ENCODE assay signal across 23 mouse cellular contexts in genomic region chr10:92102755-92103154, GRCm38 (mm10).
A peak's percentile ranks its signal among the peaks of the same experiment; 100 is the strongest.
DNase-seq lines count a peak whose midpoint lies in the region; ATAC-seq and TF ChIP-seq lines count a peak whose summit lies in the region.
"Had no signal": no experiment of that assay in that cellular context is flagged by ENCODE, and none has a peak within 500 bp of the region (broad histone marks: within the 10 kb centered on the region; RNA-seq: fewer than 3 reads in every experiment).

No protein-coding gene starts in this region.

- H3K4me2 ChIP-seq in hindbrain, embryonic 11.5 days (replicated peaks; ENCODE audit: low read depth, low read length), result no peak overlapping the region
- H3K4me2 ChIP-seq in hindbrain, postnatal 0 days (ENCODE audit: low read depth, low read length), result no peak overlapping the region
- no peak overlapping the region for H3K4me2 ChIP-seq in neural tube, embryonic 13.5 days
- H3K4me2 ChIP-seq in midbrain, embryonic 12.5 days (replicated peaks), result no peak overlapping the region; the same call in 1 of the 2 replicates
- 0 out of 2 replicates have a peak overlapping the region, but pooled peaks have one; percentile 12 for H3K4me2 ChIP-seq in midbrain, embryonic 16.5 days (ENCODE audit: low read length)
- H3K4me2 ChIP-seq: embryonic facial prominence, embryonic 13.5 days; forebrain, embryonic 15.5 days; heart, embryonic 12.5 days; intestine, embryonic 15.5 days had no signal

- H3K4me3 ChIP-seq in hindbrain, embryonic 11.5 days (ENCODE audit: low read depth, low read length), result no peak overlapping the region
- no peak overlapping the region for H3K4me3 ChIP-seq in hindbrain, postnatal 0 days (ENCODE audit: low read length)
- no peak overlapping the region for H3K4me3 ChIP-seq in neural tube, embryonic 13.5 days
- no peak overlapping the region for H3K4me3 ChIP-seq in midbrain, embryonic 12.5 days
- no peak overlapping the region for H3K4me3 ChIP-seq in midbrain, embryonic 16.5 days (ENCODE audit: low read depth, low read length)
- H3K4me3 ChIP-seq: embryonic facial prominence, embryonic 13.5 days; forebrain, embryonic 15.5 days; gastrocnemius, adult 2 months; heart, embryonic 12.5 days; intestine, embryonic 15.5 days had no signal

- no peak overlapping the region for H3K9ac ChIP-seq in hindbrain, embryonic 11.5 days (ENCODE audit: low read depth, low read length)
- H3K9ac ChIP-seq in hindbrain, postnatal 0 days (replicated peaks; ENCODE audit: low read length), result no peak overlapping the region
- H3K9ac ChIP-seq in neural tube, embryonic 13.5 days, result no peak overlapping the region
- no peak overlapping the region for H3K9ac ChIP-seq in midbrain, embryonic 12.5 days (replicated peaks)
- no peak overlapping the region for H3K9ac ChIP-seq in midbrain, embryonic 16.5 days (ENCODE audit: low read depth, low read length)
- H3K9ac ChIP-seq: embryonic facial prominence, embryonic 13.5 days; forebrain, embryonic 15.5 days; heart, embryonic 12.5 days; intestine, embryonic 15.5 days had no signal

- no peak for DNase-seq in hindbrain, embryonic 11.5 days (ENCODE audit: low spot score)
- DNase-seq in hindbrain, postnatal 0 days (ENCODE audit: low spot score), result no peak
- no peak for DNase-seq in neural tube, embryonic 10.5 days (ENCODE audit: extremely low spot score, low spot score)
- no peak for DNase-seq in cerebellum, postnatal 25 days
- no peak for DNase-seq in adrenal gland, postnatal 14 days
- DNase-seq: adrenal gland, adult 2 months; adrenal gland, postnatal 36 days; cerebellum, adult 11 months; cerebellum, adult 9-10 months; cerebellum, postnatal 36 days; gastrocnemius, adult 2 months; gastrocnemius, postnatal 25 days; kidney, adult 18-20 months had no signal

- H3K9me3 ChIP-seq in hindbrain, embryonic 11.5 days (ENCODE audit: control insufficient read depth, low read length), result no peaks in the 10 kb centered on the region
- no peaks in the 10 kb centered on the region for H3K9me3 ChIP-seq in hindbrain, postnatal 0 days (ENCODE audit: low read length)
- H3K9me3 ChIP-seq in neural tube, embryonic 13.5 days, result no peaks in the 10 kb centered on the region
- no peaks in the 10 kb centered on the region for H3K9me3 ChIP-seq in midbrain, embryonic 12.5 days
- no peaks in the 10 kb centered on the region for H3K9me3 ChIP-seq in midbrain, embryonic 16.5 days (replicated peaks; ENCODE audit: control insufficient read depth, low read length, poor library complexity, severe bottlenecking)
- H3K9me3 ChIP-seq: embryonic facial prominence, embryonic 13.5 days; forebrain, embryonic 15.5 days; heart, embryonic 12.5 days; intestine, embryonic 15.5 days had no signal

- 66% methylated on average over 4 of the region's 4 CpGs for WGBS in hindbrain, embryonic 11.5 days
- WGBS in hindbrain, postnatal 0 days, result 48% methylated on average over 4 of the region's 4 CpGs
- 35% methylated on average over 4 of the region's 4 CpGs for WGBS in neural tube, embryonic 13.5 days
- WGBS in midbrain, embryonic 12.5 days, result 51% methylated on average over 4 of the region's 4 CpGs
- WGBS in midbrain, embryonic 16.5 days, result 45% methylated on average over 4 of the region's 4 CpGs

- TF ChIP-seq CTCF in hindbrain, postnatal 0 days (IDR thresholded peaks at IDR 0.05; ENCODE audit: low read depth), result no peak

- H3K4me1 ChIP-seq in hindbrain, embryonic 11.5 days (replicated peaks; ENCODE audit: control insufficient read depth, insufficient read depth, low read length), result no peaks in the 10 kb centered on the region
- no peaks in the 10 kb centered on the region for H3K4me1 ChIP-seq in hindbrain, postnatal 0 days (ENCODE audit: insufficient read depth, low read length)
- peaks cover 25% of the 10 kb centered on the region for H3K4me1 ChIP-seq in neural tube, embryonic 13.5 days (replicated peaks)
- peaks cover 13% of the 10 kb centered on the region; the same call in 1 of the 2 replicates for H3K4me1 ChIP-seq in midbrain, embryonic 12.5 days
- H3K4me1 ChIP-seq in midbrain, embryonic 16.5 days (ENCODE audit: control insufficient read depth, insufficient read depth, low read length), result peaks cover 25% of the 10 kb centered on the region; the same call in 1 of the 2 replicates
- H3K4me1 ChIP-seq: embryonic facial prominence, embryonic 13.5 days; intestine, embryonic 15.5 days had no signal

- no peaks in the 10 kb centered on the region for H3K36me3 ChIP-seq in hindbrain, embryonic 11.5 days (ENCODE audit: control insufficient read depth, insufficient read depth, low read length)
- no peaks in the 10 kb centered on the region for H3K36me3 ChIP-seq in hindbrain, postnatal 0 days (ENCODE audit: insufficient read depth, low read length)
- peaks cover 16% of the 10 kb centered on the region for H3K36me3 ChIP-seq in neural tube, embryonic 13.5 days
- H3K36me3 ChIP-seq in midbrain, embryonic 12.5 days, result peaks cover 10% of the 10 kb centered on the region; the same call in 1 of the 2 replicates
- H3K36me3 ChIP-seq in midbrain, embryonic 16.5 days (ENCODE audit: control insufficient read depth, insufficient read depth, low read length), result no peaks in the 10 kb centered on the region; the same call in 1 of the 2 replicates
- H3K36me3 ChIP-seq: embryonic facial prominence, embryonic 13.5 days; forebrain, embryonic 15.5 days; heart, embryonic 12.5 days; intestine, embryonic 15.5 days had no signal

- no peaks in the 10 kb centered on the region for H3K27me3 ChIP-seq in hindbrain, embryonic 11.5 days (ENCODE audit: control insufficient read depth, insufficient read depth, low read length)
- no peaks in the 10 kb centered on the region for H3K27me3 ChIP-seq in hindbrain, postnatal 0 days (ENCODE audit: insufficient read depth, low read length)
- H3K27me3 ChIP-seq in neural tube, embryonic 13.5 days, result no peaks in the 10 kb centered on the region
- H3K27me3 ChIP-seq in midbrain, embryonic 12.5 days, result no peaks in the 10 kb centered on the region
- H3K27me3 ChIP-seq in midbrain, embryonic 16.5 days (ENCODE audit: control insufficient read depth, insufficient read depth, low read depth, low read length), result no peaks in the 10 kb centered on the region
- H3K27me3 ChIP-seq: CH12.LX; embryonic facial prominence, embryonic 13.5 days; forebrain, embryonic 15.5 days; heart, embryonic 12.5 days; intestine, embryonic 15.5 days; Patski had no signal

- H3K27ac ChIP-seq in hindbrain, embryonic 11.5 days (ENCODE audit: low read depth, low read length), result no peak overlapping the region
- no peak overlapping the region for H3K27ac ChIP-seq in hindbrain, postnatal 0 days
- H3K27ac ChIP-seq in neural tube, embryonic 13.5 days (replicated peaks), result 0 out of 2 replicates have a peak overlapping the region, but pooled peaks have one; percentile 33
- peak overlapping the region; percentile 60 for H3K27ac ChIP-seq in midbrain, embryonic 12.5 days (replicated peaks)
- peak overlapping the region; percentile 37; the same call in 1 of the 2 replicates for H3K27ac ChIP-seq in midbrain, embryonic 16.5 days (ENCODE audit: low read length)
- H3K27ac ChIP-seq: embryonic facial prominence, embryonic 13.5 days; forebrain, embryonic 15.5 days; gastrocnemius, adult 2 months; intestine, embryonic 15.5 days had no signal

- 0 out of 2 replicates have a peak, but pooled peaks have one; percentile 12 for ATAC-seq in hindbrain, embryonic 11.5 days (ENCODE audit: low FRiP score)
- ATAC-seq in hindbrain, postnatal 0 days, result no peak
- ATAC-seq in neural tube, embryonic 13.5 days (ENCODE audit: low read depth), result no peak
- no peak; the same call in 1 of the 2 replicates for ATAC-seq in midbrain, embryonic 12.5 days (ENCODE audit: low FRiP score, low read depth)
- ATAC-seq in midbrain, embryonic 16.5 days, result no peak
- ATAC-seq: activated CD4-positive, CD25-positive, alpha-beta regulatory T cell, adult 4 months; forebrain, embryonic 15.5 days; intestine, embryonic 15.5 days; Patski had no signal

Comparison
In these comparisons a context has a peak if more than half of its experiments do, and no peak if none do; other contexts are left out.
1. H3K27ac ChIP-seq: peak in neural tube, embryonic 13.5 days (single experiment), midbrain, embryonic 12.5 days (single experiment) and midbrain, embryonic 16.5 days (single experiment); none in hindbrain, embryonic 11.5 days (single experiment) and hindbrain, postnatal 0 days (single experiment).